Mouse (Mus musculus) liver, embryonic 14.5 days (tissue): ENCODE results near the gene Srxn1.

Experiments used
- CTCF ChIP-seq: IDR thresholded peaks from 2 replicates; pipeline ENCODE4 v1.5.1; 2016; ENCODE audit warnings: antibody characterized with exemption, low read depth, control low read depth
- EP300 ChIP-seq: IDR thresholded peaks from 2 replicates; pipeline ENCODE4 v1.6.1; 2016; ENCODE audit warnings: antibody characterized with exemption, low read depth

DNA sequence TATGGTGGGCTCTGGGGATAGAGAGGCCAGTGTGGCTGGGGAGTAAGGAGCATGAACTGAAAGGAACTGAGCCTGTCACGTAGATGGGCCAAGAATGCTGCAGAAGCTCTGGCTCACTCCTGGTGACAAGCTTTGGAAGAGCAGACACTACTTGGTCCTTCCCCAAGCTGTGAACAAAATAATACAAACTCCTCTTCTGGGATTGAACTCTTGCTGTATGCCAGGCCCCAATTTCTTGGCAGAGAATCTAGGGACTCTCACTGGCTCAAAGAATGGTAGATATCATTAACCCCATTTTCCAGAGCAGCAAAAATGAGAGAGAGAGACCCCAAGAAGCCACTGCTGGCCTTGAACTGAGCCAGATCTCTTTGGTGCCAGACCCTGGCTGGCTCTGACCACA lies 36.2 kb downstream of the Srxn1 start:
- TF ChIP-seq CTCF (no peak), EP300 (no peak)
